Mouse (Mus musculus) cerebellum, adult 9-10 months (tissue): Measurements from ENCODE around the gene Kpnb1.

ENCODE experiments used
- DNase-seq: peaks from one replicate; pipeline ENCODE4 v3.0.0; 2022

Gene Kpnb1

GRCm38 (mm10) chr11:97139256-97139655 lies 48.4 kb downstream of the Kpnb1 start:
- no peak for DNase-seq

DNA sequence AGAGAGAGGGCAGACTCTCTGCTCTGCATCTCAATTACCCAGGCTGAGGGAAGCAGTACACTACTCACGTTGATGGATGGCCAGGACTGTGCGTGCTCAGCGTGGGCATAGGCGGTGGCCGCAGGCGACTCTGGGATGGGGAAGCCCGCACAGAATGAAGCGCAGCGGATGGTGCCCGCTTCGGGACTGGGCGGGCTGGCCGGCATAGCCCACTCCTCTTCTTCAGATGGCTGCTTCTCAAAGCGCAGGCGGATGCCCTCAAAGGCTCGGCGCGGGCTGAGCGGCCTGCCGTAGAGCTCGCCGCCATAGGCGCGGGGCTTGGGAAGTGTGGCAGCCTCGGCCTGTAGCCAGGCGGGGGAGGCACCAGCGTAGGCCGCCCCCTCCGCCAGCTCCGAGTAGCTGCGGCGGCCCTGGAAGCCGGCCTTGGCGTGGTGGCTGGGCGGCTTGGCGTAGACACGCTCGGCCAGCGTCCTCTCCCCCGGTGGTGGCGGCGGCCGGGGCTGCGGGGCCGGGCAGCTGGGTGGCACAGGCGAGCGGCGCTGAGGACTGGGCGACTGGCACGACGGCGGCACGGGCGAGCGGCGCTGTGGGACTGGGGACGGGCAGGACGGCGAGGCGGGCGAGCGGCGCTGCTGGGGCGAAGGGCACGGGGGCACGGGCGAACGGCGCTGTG lies 49.0 kb downstream of the Kpnb1 start:
- DNase-seq = no peak

- DNase-seq = no peak
Observed at GRCm38 (mm10) chr11:97133270-97133669, 54.4 kb downstream of the Kpnb1 start.

- DNase-seq = no peak
Observed at GRCm38 (mm10) chr11:97132185-97132584, 55.5 kb downstream of the Kpnb1 start.

DNA sequence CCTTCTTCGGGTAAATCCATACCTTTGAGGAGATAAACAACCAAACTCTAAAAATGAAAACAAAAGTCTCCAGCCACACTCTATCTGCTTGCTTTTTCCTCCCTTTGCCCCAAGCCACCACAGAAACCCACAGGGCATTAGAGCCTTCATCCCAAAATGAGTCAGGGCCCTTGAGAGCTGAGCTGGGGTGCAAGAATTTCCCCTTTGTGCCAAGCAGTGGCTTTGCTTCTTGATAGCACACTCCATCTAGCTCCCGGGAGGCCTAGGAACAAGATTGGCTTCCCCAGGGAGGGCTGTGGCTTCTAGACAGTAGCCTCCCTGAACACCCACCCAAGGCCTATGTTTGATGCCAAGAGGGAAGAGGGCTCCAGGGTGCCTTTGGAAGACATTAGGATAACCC lies 56.0 kb downstream of the Kpnb1 start:
- no peak for DNase-seq

- DNase-seq = no peak
Observed at GRCm38 (mm10) chr11:97130318-97130717, 57.4 kb downstream of the Kpnb1 start.

DNA sequence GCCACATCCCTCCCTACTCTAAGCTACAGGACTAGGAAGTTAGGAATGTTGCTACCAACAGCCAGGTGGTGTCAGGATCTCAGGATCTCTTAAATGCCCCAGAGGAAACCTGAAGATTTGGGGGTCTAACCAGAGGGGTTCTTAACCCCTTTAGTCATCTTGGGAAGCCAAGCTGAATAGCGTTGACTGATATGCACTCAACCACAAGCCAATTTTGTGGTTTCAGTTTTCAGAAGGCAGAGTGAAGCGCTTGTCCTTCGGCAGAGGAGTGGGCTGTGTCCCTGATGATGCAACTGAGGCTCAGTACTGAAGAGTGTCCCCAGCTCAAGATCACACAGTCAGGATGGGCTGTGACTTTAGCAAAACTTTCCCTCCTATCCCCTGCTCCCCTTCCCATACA lies 58.7 kb downstream of the Kpnb1 start:
- DNase-seq = no peak

GRCm38 (mm10) chr11:97127470-97128223 lies 60.0 kb downstream of the Kpnb1 start:
- no peak for DNase-seq

GRCm38 (mm10) chr11:97126645-97127468 lies 60.8 kb downstream of the Kpnb1 start:
- DNase-seq = no peak

DNA sequence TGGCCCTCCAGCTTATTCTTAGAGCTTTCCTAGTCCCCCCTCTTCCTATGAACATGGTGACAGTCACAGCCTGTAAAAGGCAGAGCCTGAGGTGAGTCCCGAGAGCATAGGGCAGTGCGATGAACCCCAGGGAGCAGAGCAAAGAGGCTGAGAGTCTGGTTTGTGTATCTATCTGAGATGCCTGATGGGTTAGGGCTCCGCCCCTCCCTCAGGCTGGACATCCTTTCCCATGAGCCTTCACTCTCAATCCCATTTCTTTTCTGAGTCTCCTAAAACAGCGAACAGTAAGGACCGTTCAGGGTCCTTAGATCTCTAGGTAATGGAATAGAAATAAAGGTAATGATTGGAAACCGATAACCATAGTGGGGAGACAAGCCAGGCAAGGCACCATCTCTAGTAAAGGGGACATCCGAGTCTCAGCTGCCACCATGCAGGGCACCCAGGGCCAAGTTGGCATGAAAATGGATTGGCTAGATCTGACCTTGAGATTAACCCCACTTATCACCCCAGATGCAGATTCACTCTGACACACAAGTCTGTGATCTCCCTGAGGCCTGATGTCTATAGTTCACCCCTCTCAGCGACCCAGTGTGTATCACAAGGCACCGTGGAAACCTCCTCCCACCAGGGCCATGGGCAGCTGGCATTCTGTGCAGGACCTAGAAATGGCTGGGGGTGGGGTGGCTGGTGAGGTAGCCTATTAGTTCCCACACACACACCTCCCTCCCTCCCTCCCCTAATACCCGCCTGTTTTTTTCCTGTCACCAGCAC lies 63.2 kb downstream of the Kpnb1 start:
- DNase-seq = no peak

DNA sequence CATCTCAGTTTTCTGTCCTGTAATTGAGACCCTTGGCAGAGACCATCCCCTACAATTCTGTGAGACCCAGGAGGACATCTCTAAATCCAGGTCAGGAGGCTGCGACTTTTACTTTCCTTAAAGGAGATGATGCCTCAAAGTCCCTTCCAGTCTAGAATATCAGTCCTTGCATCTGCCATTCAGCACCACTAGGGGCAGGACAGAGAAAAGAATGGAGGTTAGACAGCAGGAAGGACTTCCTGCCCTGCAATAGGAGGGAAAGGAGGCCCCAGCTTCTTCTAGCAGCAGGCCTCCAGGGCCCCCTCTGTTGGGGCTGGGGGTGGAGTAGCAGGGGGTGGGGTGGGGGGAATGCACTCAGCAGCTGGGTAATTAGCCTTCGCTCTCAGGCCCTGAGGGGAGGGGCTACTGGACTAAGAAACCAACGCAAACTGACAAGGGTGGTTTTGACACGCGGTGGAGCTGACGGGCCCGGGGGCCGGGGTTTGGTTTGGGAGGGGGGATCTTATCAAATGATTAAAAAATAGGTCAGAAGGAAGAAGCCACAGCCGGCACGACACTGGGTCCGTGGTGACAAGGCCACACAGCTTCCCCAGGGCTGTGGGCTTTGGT lies 64.3 kb downstream of the Kpnb1 start:
- DNase-seq = no peak

DNA sequence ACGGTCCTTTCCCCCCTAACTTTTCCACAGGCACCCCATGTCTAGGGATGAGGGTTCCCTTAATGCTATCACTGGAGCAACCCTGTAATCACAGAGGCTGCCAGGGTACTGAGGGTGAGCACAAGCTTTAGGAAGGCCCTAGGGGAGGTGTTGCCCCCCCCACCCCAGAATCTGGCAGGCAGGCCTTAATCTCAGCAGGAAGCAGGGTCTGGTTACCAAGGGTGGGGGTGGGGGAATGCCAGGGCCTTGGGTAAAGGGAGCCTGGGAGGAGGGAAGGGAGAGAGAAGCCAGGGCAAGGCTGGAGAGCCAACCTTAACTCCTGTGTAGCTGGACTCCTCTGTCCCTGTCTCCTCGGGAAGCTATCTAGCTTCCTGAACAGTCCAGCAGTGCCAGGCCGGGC lies 67.0 kb downstream of the Kpnb1 start:
- DNase-seq = no peak

DNA sequence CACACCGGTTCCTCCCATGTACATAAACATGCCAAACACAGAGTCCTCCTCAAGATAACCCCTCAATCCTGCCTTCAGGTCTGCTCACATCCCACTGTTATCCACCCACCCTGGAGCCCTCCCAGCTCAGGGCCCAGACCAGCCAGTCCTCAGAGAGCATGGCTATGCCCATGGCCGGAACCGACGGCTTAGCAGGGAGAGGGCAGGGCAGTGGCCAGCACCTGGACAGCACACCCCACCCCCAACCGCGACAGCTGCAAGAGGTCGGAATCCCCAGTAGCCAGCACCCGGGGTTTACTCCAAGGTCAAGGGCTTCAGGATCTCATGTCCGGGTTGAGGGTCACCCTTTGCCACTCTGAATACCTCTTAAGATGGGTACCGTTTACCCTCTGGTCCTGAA lies 67.5 kb downstream of the Kpnb1 start:
- no peak for DNase-seq

DNA sequence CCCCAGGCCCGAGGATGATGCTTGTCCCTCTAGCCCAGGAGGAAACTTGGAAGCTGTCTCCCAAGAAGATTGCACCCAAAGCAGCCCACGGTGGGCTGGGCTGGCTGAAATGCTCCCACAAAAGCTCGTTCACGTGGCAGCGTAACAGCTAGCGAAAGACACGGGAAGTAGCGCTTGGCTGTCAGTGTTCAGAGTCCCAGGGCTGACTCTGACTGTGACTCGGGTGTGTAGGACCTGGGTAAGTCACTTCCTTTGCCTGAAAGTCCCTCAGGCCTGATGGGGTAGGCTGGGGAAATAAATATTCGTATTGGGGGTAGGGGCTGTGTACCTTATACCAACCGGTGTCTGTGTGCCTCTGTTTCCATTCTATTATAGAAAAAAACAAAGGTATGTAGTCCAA lies 71.9 kb downstream of the Kpnb1 start:
- no peak for DNase-seq

- no peak for DNase-seq
Observed at GRCm38 (mm10) chr11:97114671-97115601, 72.7 kb downstream of the Kpnb1 start, which contains the start of gene Tbx21. TSS of gene Tbx21 (minus strand) at chr11:97115331.

DNA sequence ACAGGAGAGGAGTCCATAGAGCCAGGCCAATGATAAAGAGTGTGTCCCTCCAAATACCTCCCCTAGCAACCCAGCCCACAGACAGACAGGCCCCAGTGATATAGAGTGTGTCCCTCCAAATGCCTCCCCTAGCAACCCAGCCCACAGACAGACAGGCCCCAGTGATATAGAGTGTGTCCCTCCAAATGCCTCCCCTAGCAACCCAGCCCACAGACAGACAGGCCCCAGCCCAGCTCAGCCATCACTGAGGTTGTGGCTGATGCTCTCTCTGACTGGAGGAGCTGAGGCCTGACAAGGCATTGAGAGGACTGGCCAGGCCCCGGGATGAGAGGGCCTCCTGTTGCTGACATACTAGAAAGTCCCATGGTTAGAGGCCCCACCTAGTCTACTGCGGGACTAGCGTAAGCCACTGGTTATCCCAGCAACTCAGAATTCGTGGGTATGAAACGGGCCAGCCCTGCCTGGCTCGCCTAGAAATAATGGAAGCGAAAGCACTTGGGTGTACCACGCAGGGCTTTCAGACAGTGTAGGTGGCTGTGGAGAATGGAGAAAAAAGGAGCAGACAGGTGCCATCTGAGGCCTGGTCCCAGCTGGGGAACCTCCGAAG lies 75.1 kb downstream of the Kpnb1 start:
- DNase-seq = no peak
